10 mouse cellular contexts compared by ENCODE assay signal in the genomic region with DNA sequence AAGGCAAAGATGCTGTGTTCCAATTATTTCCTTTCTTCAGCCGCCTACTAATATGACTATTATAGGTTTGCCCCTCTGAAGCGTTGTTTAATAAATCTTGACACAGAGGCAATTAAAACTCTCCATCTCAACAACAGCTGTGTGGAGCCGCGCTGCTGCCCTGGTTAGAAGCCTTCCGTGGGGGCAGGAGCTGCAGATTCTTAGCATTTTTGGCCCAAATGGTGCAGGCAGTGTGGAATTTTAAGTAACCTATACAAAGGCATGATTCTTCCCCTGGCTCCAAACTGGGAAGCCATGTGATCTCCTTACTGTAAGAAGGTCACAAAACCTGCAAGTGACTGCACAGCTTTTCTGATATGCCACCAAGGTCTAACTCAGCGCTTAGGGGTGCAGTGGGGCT.
DNase-seq lines count a peak whose midpoint lies in the region; ATAC-seq and TF ChIP-seq lines count a peak whose summit lies in the region.
"Had no signal": no experiment of that assay in that cellular context is flagged by ENCODE, and none has a peak within 500 bp of the region (broad histone marks: within the 10 kb centered on the region; RNA-seq: fewer than 3 reads in every experiment).

No protein-coding gene starts in this region.

- 0 out of 2 replicates have a peak, but pooled peaks have one; percentile 8 for ATAC-seq in kidney, embryonic 16.5 days (ENCODE audit: low FRiP score, low TSS enrichment)
- peak; percentile 46; the same call in 1 of the 2 replicates for ATAC-seq in forebrain, embryonic 13.5 days
- peak; percentile 76 for ATAC-seq in limb, embryonic 13.5 days (ENCODE audit: low FRiP score, low read depth)
- no peak for ATAC-seq in erythroblast, adult 5-6 weeks (replicated peaks; ENCODE audit: low FRiP score, poor library complexity, severe bottlenecking)

- H3K27me3 ChIP-seq in kidney, embryonic 16.5 days (ENCODE audit: insufficient read depth, low read length): no peaks in the 10 kb centered on the region
- H3K27me3 ChIP-seq in forebrain, embryonic 13.5 days: no peaks in the 10 kb centered on the region
- no peaks in the 10 kb centered on the region for H3K27me3 ChIP-seq in limb, embryonic 13.5 days
- no peaks in the 10 kb centered on the region for H3K27me3 ChIP-seq in heart, adult 2 months (ENCODE audit: control insufficient read depth, insufficient read depth, low read length)

- WGBS in kidney, embryonic 16.5 days: 34% methylated on average over 6 of the region's 6 CpGs
- 48% methylated on average over 6 of the region's 6 CpGs for WGBS in forebrain, embryonic 13.5 days
- WGBS in limb, embryonic 13.5 days: 21% methylated on average over 6 of the region's 6 CpGs
- 51% methylated on average over 6 of the region's 6 CpGs for WGBS in heart, adult 2 months

- H3K4me2 ChIP-seq in kidney, embryonic 16.5 days (replicated peaks; ENCODE audit: low read depth, low read length): no peak overlapping the region
- H3K4me2 ChIP-seq in forebrain, embryonic 13.5 days: no peak overlapping the region
- H3K4me2 ChIP-seq in limb, embryonic 13.5 days (replicated peaks): peak overlapping the region; percentile 35

- no peak for TF ChIP-seq POLR2A in heart, adult 2 months (IDR thresholded peaks at IDR 0.05; ENCODE audit: insufficient read depth, low read depth, low read length)

- no peak overlapping the region for H3K9ac ChIP-seq in kidney, embryonic 16.5 days (replicated peaks; ENCODE audit: low read length)
- H3K9ac ChIP-seq in forebrain, embryonic 13.5 days: no peak overlapping the region
- no peak overlapping the region for H3K9ac ChIP-seq in limb, embryonic 13.5 days
- no peak overlapping the region for H3K9ac ChIP-seq in heart, adult 2 months (ENCODE audit: low read depth, low read length)

- H3K36me3 ChIP-seq in kidney, embryonic 16.5 days (ENCODE audit: insufficient read depth, low read length): no peaks in the 10 kb centered on the region
- no peaks in the 10 kb centered on the region for H3K36me3 ChIP-seq in forebrain, embryonic 13.5 days (ENCODE audit: poor library complexity, severe bottlenecking)
- H3K36me3 ChIP-seq in limb, embryonic 13.5 days: no peaks in the 10 kb centered on the region
- H3K36me3 ChIP-seq in heart, adult 2 months (ENCODE audit: control insufficient read depth, insufficient read depth, low read length): no peaks in the 10 kb centered on the region

- no peak for TF ChIP-seq CTCF in heart, adult 2 months (IDR thresholded peaks at IDR 0.05)

- H3K79me2 ChIP-seq in heart, adult 2 months (replicated peaks; ENCODE audit: control insufficient read depth, insufficient read depth, low read length): no peaks in the 10 kb centered on the region

- intact Hi-C loops in heart, adult 2 months (cut with DNase I): no loop called here

- no peak overlapping the region for H3K4me3 ChIP-seq in kidney, embryonic 16.5 days (ENCODE audit: low read length)
- no peak overlapping the region for H3K4me3 ChIP-seq in forebrain, embryonic 13.5 days
- no peak overlapping the region for H3K4me3 ChIP-seq in limb, embryonic 13.5 days
- H3K4me3 ChIP-seq in heart, adult 2 months: no peak overlapping the region

- TF ChIP-seq EP300 in heart, adult 2 months (IDR thresholded peaks at IDR 0.05; ENCODE audit: insufficient read depth, low read depth, low read length): no peak

- 0 out of 2 replicates have a peak, but pooled peaks cover 4% of the 10 kb centered on the region for H3K9me3 ChIP-seq in kidney, embryonic 16.5 days (ENCODE audit: low read length)
- H3K9me3 ChIP-seq in forebrain, embryonic 13.5 days (replicated peaks): no peaks in the 10 kb centered on the region
- no peaks in the 10 kb centered on the region for H3K9me3 ChIP-seq in limb, embryonic 13.5 days

- peak overlapping the region; percentile 73; the same call in 1 of the 2 replicates for H3K27ac ChIP-seq in kidney, embryonic 16.5 days (ENCODE audit: low read length)
- H3K27ac ChIP-seq in forebrain, embryonic 13.5 days: peak overlapping the region; percentile 48
- H3K27ac ChIP-seq in limb, embryonic 13.5 days: peak overlapping the region; percentile 82
- H3K27ac ChIP-seq in heart, adult 2 months: no peak overlapping the region

- no peak for DNase-seq in kidney, adult 11 months
- DNase-seq in Muller cell, postnatal 12 days (ENCODE audit: inconsistent ontology term): peak; percentile 95
- DNase-seq in ovary, adult 18-20 months (ENCODE audit: low spot score): no peak
- no peak for DNase-seq in heart, adult 2 months
- DNase-seq: gastrocnemius, postnatal 14 days; thymus, adult 2 months had no signal

- H3K4me1 ChIP-seq in kidney, embryonic 16.5 days (ENCODE audit: insufficient read depth, low read length): peaks cover 18% of the 10 kb centered on the region
- H3K4me1 ChIP-seq in forebrain, embryonic 13.5 days: peaks cover 11% of the 10 kb centered on the region
- H3K4me1 ChIP-seq in limb, embryonic 13.5 days: peaks cover 29% of the 10 kb centered on the region
- no peaks in the 10 kb centered on the region for H3K4me1 ChIP-seq in heart, adult 2 months (ENCODE audit: control insufficient read depth, insufficient read depth, low read length)
